Mouse (Mus musculus): ENCODE data around the gene Myo5a. TPM values are rescaled to one million over a fixed set of nuclear protein-coding genes. Genes with fewer than 3 reads are reported as not detected.

Myo5a gene
- polyA plus RNA-seq, 1 experiment from 2014 or later, result 26.1 TPM

- no peak for ATAC-seq
- Histone ChIP-seq H3K4me2 (ENCODE audit: low read length) (no peak overlapping the region), H3K27ac (ENCODE audit: low read length) (no peak overlapping the region), H3K9me3 (replicated peaks; ENCODE audit: control insufficient read depth, low read length, poor library complexity, severe bottlenecking) (no peaks in the 10 kb centered on the region), H3K36me3 (ENCODE audit: control insufficient read depth, insufficient read depth, low read length) (peaks cover 16% of the 10 kb centered on the region), H3K4me1 (ENCODE audit: control insufficient read depth, insufficient read depth, low read length) (no peaks in the 10 kb centered on the region), H3K27me3 (ENCODE audit: control insufficient read depth, insufficient read depth, low read depth, low read length) (no peaks in the 10 kb centered on the region), H3K4me3 (ENCODE audit: low read depth, low read length) (no peak overlapping the region), H3K9ac (ENCODE audit: low read depth, low read length) (no peak overlapping the region)
- 25% methylated on average over 5 of the region's 5 CpGs for WGBS
These were observed 76.1 kb downstream of the Myo5a start for GRCm38 (mm10) chr9:75146911-75147310.

DNA sequence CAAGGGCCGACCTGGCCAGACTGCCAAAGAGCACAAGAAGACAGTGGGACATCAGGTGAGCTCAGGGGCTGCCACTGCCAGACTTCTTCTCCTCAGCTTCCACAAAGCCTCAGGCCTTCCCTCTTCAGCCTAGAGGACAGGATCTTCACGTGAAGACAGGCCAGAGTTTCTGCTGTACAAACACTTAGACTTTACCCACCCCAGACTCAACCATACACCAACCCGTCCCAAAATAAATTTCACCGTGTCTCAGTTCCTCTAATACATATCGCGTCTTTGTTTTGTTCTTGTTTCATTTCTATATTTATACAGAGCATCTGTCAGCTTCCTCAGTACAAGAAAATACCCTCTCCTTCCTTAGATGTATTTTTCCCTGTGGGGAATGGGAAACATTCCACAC is 89.7 kb downstream of the Myo5a start:
- H3K4me2 ChIP-seq (ENCODE audit: low read length), result no peak overlapping the region
- no peak overlapping the region for H3K27ac ChIP-seq (ENCODE audit: low read length)
- no peaks in the 10 kb centered on the region for H3K4me1 ChIP-seq (ENCODE audit: control insufficient read depth, insufficient read depth, low read length)
- no peaks in the 10 kb centered on the region for H3K27me3 ChIP-seq (ENCODE audit: control insufficient read depth, insufficient read depth, low read depth, low read length)
- peaks cover 23% of the 10 kb centered on the region for H3K36me3 ChIP-seq (ENCODE audit: control insufficient read depth, insufficient read depth, low read length)
- no peaks in the 10 kb centered on the region for H3K9me3 ChIP-seq (replicated peaks; ENCODE audit: control insufficient read depth, low read length, poor library complexity, severe bottlenecking)
- 94% methylated on average over 6 of the region's 6 CpGs for WGBS
- no peak overlapping the region for H3K4me3 ChIP-seq (ENCODE audit: low read depth, low read length)
- H3K9ac ChIP-seq (ENCODE audit: low read depth, low read length), result no peak overlapping the region
- no peak for ATAC-seq

DNA sequence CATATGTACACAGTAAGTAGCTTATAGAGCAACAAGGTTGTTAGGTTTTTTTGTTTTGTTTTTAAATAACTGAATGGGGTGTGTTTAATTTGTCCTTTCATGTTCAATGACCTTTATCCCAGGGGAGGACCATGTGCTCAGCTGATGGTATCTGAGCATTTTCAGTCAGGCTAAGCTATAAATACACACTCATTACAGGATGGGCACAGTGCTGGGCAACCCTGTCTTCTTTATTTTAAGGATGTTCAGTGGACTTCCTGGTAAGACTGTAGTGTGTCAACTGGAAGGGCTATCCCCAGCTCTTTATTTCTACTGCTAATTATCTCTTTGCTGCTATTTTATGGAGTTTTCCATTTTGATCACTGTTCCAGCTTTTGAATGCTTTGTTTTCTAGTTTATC is 92.8 kb downstream of the Myo5a start:
- no peaks in the 10 kb centered on the region for H3K4me1 ChIP-seq (ENCODE audit: control insufficient read depth, insufficient read depth, low read length)
- no peak overlapping the region for H3K4me3 ChIP-seq (ENCODE audit: low read depth, low read length)
- H3K4me2 ChIP-seq (ENCODE audit: low read length), result no peak overlapping the region
- H3K36me3 ChIP-seq (ENCODE audit: control insufficient read depth, insufficient read depth, low read length), result peaks cover 24% of the 10 kb centered on the region
- H3K9ac ChIP-seq (ENCODE audit: low read depth, low read length), result no peak overlapping the region
- H3K27me3 ChIP-seq (ENCODE audit: control insufficient read depth, insufficient read depth, low read depth, low read length), result no peaks in the 10 kb centered on the region
- no peaks in the 10 kb centered on the region for H3K9me3 ChIP-seq (replicated peaks; ENCODE audit: control insufficient read depth, low read length, poor library complexity, severe bottlenecking)
- no peak for ATAC-seq
- H3K27ac ChIP-seq (ENCODE audit: low read length), result no peak overlapping the region

DNA sequence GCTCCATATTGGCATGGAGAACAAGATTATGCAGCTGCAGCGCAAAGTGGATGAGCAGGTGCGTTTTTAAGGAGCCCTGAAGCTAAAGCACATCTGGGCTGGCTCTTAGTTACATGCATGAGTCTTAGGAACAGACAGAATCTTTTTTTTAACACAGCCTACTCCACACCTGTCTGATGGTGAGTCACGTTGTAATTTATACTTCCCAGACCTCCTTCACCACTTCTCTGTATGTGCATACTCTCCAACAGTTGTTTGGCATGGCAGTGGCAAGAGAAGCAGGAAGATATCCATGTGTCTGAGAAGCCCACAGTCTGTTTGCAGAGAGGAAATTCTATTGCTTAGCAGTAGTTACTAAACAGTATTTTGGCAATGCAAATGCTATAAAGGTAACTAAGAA is 100.9 kb downstream of the Myo5a start:
- 96% methylated on average over 3 of the region's 3 CpGs for WGBS
- no peak overlapping the region for H3K27ac ChIP-seq (ENCODE audit: low read length)
- H3K4me2 ChIP-seq (ENCODE audit: low read length), result no peak overlapping the region
- peaks cover 21% of the 10 kb centered on the region for H3K36me3 ChIP-seq (ENCODE audit: control insufficient read depth, insufficient read depth, low read length)
- no peaks in the 10 kb centered on the region for H3K4me1 ChIP-seq (ENCODE audit: control insufficient read depth, insufficient read depth, low read length)
- H3K9me3 ChIP-seq (replicated peaks; ENCODE audit: control insufficient read depth, low read length, poor library complexity, severe bottlenecking), result no peaks in the 10 kb centered on the region
- ATAC-seq, result no peak
- H3K4me3 ChIP-seq (ENCODE audit: low read depth, low read length), result no peak overlapping the region
- no peak overlapping the region for H3K9ac ChIP-seq (ENCODE audit: low read depth, low read length)
- no peaks in the 10 kb centered on the region for H3K27me3 ChIP-seq (ENCODE audit: control insufficient read depth, insufficient read depth, low read depth, low read length)

DNA sequence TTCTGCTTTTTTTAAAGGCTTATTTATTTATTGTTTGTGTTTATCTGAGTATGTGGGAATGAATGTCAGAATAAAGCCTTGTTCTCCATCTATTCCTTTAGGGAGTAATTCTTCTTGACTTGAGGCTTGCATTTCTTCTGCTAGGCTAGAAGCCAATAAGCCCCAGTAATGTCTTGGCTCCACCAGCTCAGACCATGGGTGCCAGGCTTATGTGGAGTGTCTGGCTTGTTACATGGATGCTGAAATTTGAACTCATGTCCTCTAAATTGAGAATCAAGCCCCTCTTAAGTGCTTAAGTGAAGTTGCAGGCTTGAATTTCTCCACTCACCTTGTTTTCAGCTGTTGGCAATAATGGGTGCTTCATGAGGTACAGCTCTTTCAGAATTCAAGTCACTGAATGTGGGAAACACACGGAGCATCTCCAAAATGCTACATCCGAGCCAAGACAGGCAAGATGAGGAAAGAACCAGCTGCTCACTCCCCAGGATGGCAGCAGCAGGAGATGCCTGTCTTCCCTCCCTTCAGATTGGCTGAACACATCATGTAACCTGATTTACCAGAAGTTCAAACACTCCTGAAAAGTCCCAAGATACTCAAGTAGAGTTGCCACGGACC is 116.9 kb downstream of the Myo5a start:
- Histone ChIP-seq H3K9me3 (replicated peaks; ENCODE audit: control insufficient read depth, low read length, poor library complexity, severe bottlenecking) (no peaks in the 10 kb centered on the region), H3K4me3 (ENCODE audit: low read depth, low read length) (no peak overlapping the region), H3K4me2 (ENCODE audit: low read length) (no peak overlapping the region), H3K4me1 (ENCODE audit: control insufficient read depth, insufficient read depth, low read length) (no peaks in the 10 kb centered on the region), H3K27ac (ENCODE audit: low read length) (no peak overlapping the region), H3K36me3 (ENCODE audit: control insufficient read depth, insufficient read depth, low read length) (peaks cover 36% of the 10 kb centered on the region), H3K27me3 (ENCODE audit: control insufficient read depth, insufficient read depth, low read depth, low read length) (no peaks in the 10 kb centered on the region), H3K9ac (ENCODE audit: low read depth, low read length) (no peak overlapping the region)
- no peak for ATAC-seq
- 86% methylated on average over 3 of the region's 3 CpGs for WGBS

DNA sequence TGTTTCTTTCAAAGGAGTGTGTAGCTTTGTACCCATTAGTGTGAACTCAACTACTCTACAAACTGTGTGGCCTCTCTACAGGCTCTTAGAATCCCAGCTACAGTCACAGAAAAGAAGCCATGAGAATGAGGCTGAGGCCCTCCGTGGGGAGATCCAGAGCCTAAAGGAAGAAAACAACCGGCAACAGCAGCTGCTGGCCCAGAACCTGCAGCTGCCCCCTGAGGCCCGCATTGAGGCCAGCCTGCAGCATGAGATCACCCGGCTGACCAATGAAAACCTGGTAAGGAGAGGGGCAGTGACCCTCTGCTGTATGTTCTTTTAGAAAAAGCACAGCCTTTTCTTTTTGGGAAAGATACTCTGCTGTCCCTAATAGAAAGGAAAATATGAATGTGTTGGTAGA is 123.0 kb downstream of the Myo5a start:
- Histone ChIP-seq H3K9ac (ENCODE audit: low read depth, low read length) (no peak overlapping the region), H3K36me3 (ENCODE audit: control insufficient read depth, insufficient read depth, low read length) (peaks cover 18% of the 10 kb centered on the region; the same call in 1 of the 2 replicates)
- 35% methylated on average over 4 of the region's 4 CpGs for WGBS

GRCm38 (mm10) chr9:75196335-75196734 is 125.5 kb downstream of the Myo5a start:
- peaks cover 14% of the 10 kb centered on the region for H3K36me3 ChIP-seq (ENCODE audit: control insufficient read depth, insufficient read depth, low read length)

More for the DNA sequence above, 123.0 kb downstream of the Myo5a start:
- H3K4me2 ChIP-seq (ENCODE audit: low read length), result no peak overlapping the region
- H3K27ac ChIP-seq (ENCODE audit: low read length), result no peak overlapping the region
- ATAC-seq, result no peak
- no peaks in the 10 kb centered on the region for H3K9me3 ChIP-seq (replicated peaks; ENCODE audit: control insufficient read depth, low read length, poor library complexity, severe bottlenecking)
- H3K27me3 ChIP-seq (ENCODE audit: control insufficient read depth, insufficient read depth, low read depth, low read length), result no peaks in the 10 kb centered on the region
- H3K4me3 ChIP-seq (ENCODE audit: low read depth, low read length), result no peak overlapping the region
- H3K4me1 ChIP-seq (ENCODE audit: control insufficient read depth, insufficient read depth, low read length), result no peaks in the 10 kb centered on the region

GRCm38 (mm10) chr9:75197297-75197696 is 126.5 kb downstream of the Myo5a start:
- no peak overlapping the region for H3K27ac ChIP-seq (ENCODE audit: low read length)
- 44% methylated on average over 6 of the region's 6 CpGs for WGBS
- H3K9ac ChIP-seq (ENCODE audit: low read depth, low read length), result 0 out of 2 replicates have a peak overlapping the region, but pooled peaks have one; percentile 39
- ATAC-seq, result peak; percentile 83
- H3K4me1 ChIP-seq (ENCODE audit: control insufficient read depth, insufficient read depth, low read length), result no peaks in the 10 kb centered on the region
- H3K36me3 ChIP-seq (ENCODE audit: control insufficient read depth, insufficient read depth, low read length), result peaks cover 16% of the 10 kb centered on the region
- H3K4me2 ChIP-seq (ENCODE audit: low read length), result no peak overlapping the region
- no peak overlapping the region for H3K4me3 ChIP-seq (ENCODE audit: low read depth, low read length)
- H3K9me3 ChIP-seq (replicated peaks; ENCODE audit: control insufficient read depth, low read length, poor library complexity, severe bottlenecking), result no peaks in the 10 kb centered on the region
- no peaks in the 10 kb centered on the region for H3K27me3 ChIP-seq (ENCODE audit: control insufficient read depth, insufficient read depth, low read depth, low read length)

More at GRCm38 (mm10) chr9:75196335-75196734, 125.5 kb downstream of the Myo5a start:
- WGBS, result 78% methylated on average over 2 of the region's 2 CpGs
- H3K9me3 ChIP-seq (replicated peaks; ENCODE audit: control insufficient read depth, low read length, poor library complexity, severe bottlenecking), result no peaks in the 10 kb centered on the region
- ATAC-seq, result no peak
- no peak overlapping the region for H3K9ac ChIP-seq (ENCODE audit: low read depth, low read length)
- no peak overlapping the region for H3K4me3 ChIP-seq (ENCODE audit: low read depth, low read length)
- no peak overlapping the region for H3K27ac ChIP-seq (ENCODE audit: low read length)
- H3K27me3 ChIP-seq (ENCODE audit: control insufficient read depth, insufficient read depth, low read depth, low read length), result no peaks in the 10 kb centered on the region
- H3K4me1 ChIP-seq (ENCODE audit: control insufficient read depth, insufficient read depth, low read length), result no peaks in the 10 kb centered on the region
- no peak overlapping the region for H3K4me2 ChIP-seq (ENCODE audit: low read length)

GRCm38 (mm10) chr9:75201506-75201905 is 130.7 kb downstream of the Myo5a start:
- Histone ChIP-seq H3K36me3 (ENCODE audit: control insufficient read depth, insufficient read depth, low read length) (peaks cover 30% of the 10 kb centered on the region), H3K4me2 (ENCODE audit: low read length) (no peak overlapping the region), H3K27me3 (ENCODE audit: control insufficient read depth, insufficient read depth, low read depth, low read length) (no peaks in the 10 kb centered on the region), H3K27ac (ENCODE audit: low read length) (no peak overlapping the region), H3K4me3 (ENCODE audit: low read depth, low read length) (no peak overlapping the region), H3K9ac (ENCODE audit: low read depth, low read length) (no peak overlapping the region), H3K9me3 (replicated peaks; ENCODE audit: control insufficient read depth, low read length, poor library complexity, severe bottlenecking) (no peaks in the 10 kb centered on the region), H3K4me1 (ENCODE audit: control insufficient read depth, insufficient read depth, low read length) (no peaks in the 10 kb centered on the region)
- WGBS, result 93% methylated on average over 1 of the region's 1 CpGs
- ATAC-seq, result no peak

Measured in midbrain, embryonic 16.5 days (tissue).